Mouse (Mus musculus): ENCODE data around the gene Rnf144b. TPM values are rescaled to one million over a fixed set of nuclear protein-coding genes. Genes with fewer than 3 reads are reported as not detected.

Gene Rnf144b
- polyA plus RNA-seq, 1 experiment from 2014 or later: 1.0 TPM

- WGBS: 84% methylated on average over 6 of the region's 6 CpGs
Measured at GRCm38 (mm10) chr13:47232163-47232562, 109.7 kb downstream of the Rnf144b start.

GRCm38 (mm10) chr13:47237376-47237775 is 114.9 kb downstream of the Rnf144b start:
- H3K4me1 ChIP-seq (ENCODE audit: control insufficient read depth, insufficient read depth, low read length): no peaks in the 10 kb centered on the region
- 90% methylated on average over 8 of the region's 8 CpGs for WGBS

More at GRCm38 (mm10) chr13:47232163-47232562, 109.7 kb downstream of the Rnf144b start:
- Histone ChIP-seq H3K27ac (ENCODE audit: low read length) (no peak overlapping the region), H3K27me3 (replicated peaks; ENCODE audit: control insufficient read depth, insufficient read depth, low read length) (no peaks in the 10 kb centered on the region), H3K4me2 (ENCODE audit: low read depth, low read length) (no peak overlapping the region), H3K4me1 (ENCODE audit: control insufficient read depth, insufficient read depth, low read length) (no peaks in the 10 kb centered on the region), H3K9me3 (ENCODE audit: control insufficient read depth, low read length) (no peaks in the 10 kb centered on the region), H3K4me3 (ENCODE audit: low read length) (no peak overlapping the region), H3K36me3 (ENCODE audit: control insufficient read depth, insufficient read depth, low read length) (no peaks in the 10 kb centered on the region), H3K9ac (ENCODE audit: low read depth, low read length) (no peak overlapping the region)
- no peak for ATAC-seq

GRCm38 (mm10) chr13:47238131-47238530 is 115.7 kb downstream of the Rnf144b start:
- no peaks in the 10 kb centered on the region for H3K27me3 ChIP-seq (replicated peaks; ENCODE audit: control insufficient read depth, insufficient read depth, low read length)
- H3K4me2 ChIP-seq (ENCODE audit: low read depth, low read length): no peak overlapping the region
- no peaks in the 10 kb centered on the region for H3K36me3 ChIP-seq (ENCODE audit: control insufficient read depth, insufficient read depth, low read length)
- WGBS: 84% methylated on average over 17 of the region's 17 CpGs
- H3K27ac ChIP-seq (ENCODE audit: low read length): no peak overlapping the region
- H3K9me3 ChIP-seq (ENCODE audit: control insufficient read depth, low read length): no peaks in the 10 kb centered on the region
- H3K4me3 ChIP-seq (ENCODE audit: low read length): no peak overlapping the region
- no peaks in the 10 kb centered on the region for H3K4me1 ChIP-seq (ENCODE audit: control insufficient read depth, insufficient read depth, low read length)
- H3K9ac ChIP-seq (ENCODE audit: low read depth, low read length): no peak overlapping the region
- ATAC-seq: no peak

More at GRCm38 (mm10) chr13:47237376-47237775, 114.9 kb downstream of the Rnf144b start:
- H3K27me3 ChIP-seq (replicated peaks; ENCODE audit: control insufficient read depth, insufficient read depth, low read length): no peaks in the 10 kb centered on the region
- H3K4me3 ChIP-seq (ENCODE audit: low read length): no peak overlapping the region
- ATAC-seq: no peak
- H3K9ac ChIP-seq (ENCODE audit: low read depth, low read length): no peak overlapping the region
- no peaks in the 10 kb centered on the region for H3K9me3 ChIP-seq (ENCODE audit: control insufficient read depth, low read length)
- H3K36me3 ChIP-seq (ENCODE audit: control insufficient read depth, insufficient read depth, low read length): no peaks in the 10 kb centered on the region
- no peak overlapping the region for H3K27ac ChIP-seq (ENCODE audit: low read length)
- H3K4me2 ChIP-seq (ENCODE audit: low read depth, low read length): no peak overlapping the region

GRCm38 (mm10) chr13:47243569-47243968 is 121.1 kb downstream of the Rnf144b start:
- H3K4me3 ChIP-seq (ENCODE audit: low read length): no peak overlapping the region
- WGBS: 88% methylated on average over 6 of the region's 6 CpGs

GRCm38 (mm10) chr13:47244771-47245170 is 122.3 kb downstream of the Rnf144b start:
- Histone ChIP-seq H3K4me1 (ENCODE audit: control insufficient read depth, insufficient read depth, low read length) (no peaks in the 10 kb centered on the region), H3K9me3 (ENCODE audit: control insufficient read depth, low read length) (no peaks in the 10 kb centered on the region), H3K36me3 (ENCODE audit: control insufficient read depth, insufficient read depth, low read length) (no peaks in the 10 kb centered on the region), H3K27ac (ENCODE audit: low read length) (no peak overlapping the region), H3K4me3 (ENCODE audit: low read length) (no peak overlapping the region), H3K4me2 (ENCODE audit: low read depth, low read length) (no peak overlapping the region), H3K9ac (ENCODE audit: low read depth, low read length) (no peak overlapping the region), H3K27me3 (replicated peaks; ENCODE audit: control insufficient read depth, insufficient read depth, low read length) (no peaks in the 10 kb centered on the region)
- 66% methylated on average over 11 of the region's 11 CpGs for WGBS
- ATAC-seq: no peak

More at GRCm38 (mm10) chr13:47243569-47243968, 121.1 kb downstream of the Rnf144b start:
- H3K4me2 ChIP-seq (ENCODE audit: low read depth, low read length): no peak overlapping the region
- H3K4me1 ChIP-seq (ENCODE audit: control insufficient read depth, insufficient read depth, low read length): no peaks in the 10 kb centered on the region
- ATAC-seq: no peak
- no peak overlapping the region for H3K27ac ChIP-seq (ENCODE audit: low read length)
- no peaks in the 10 kb centered on the region for H3K27me3 ChIP-seq (replicated peaks; ENCODE audit: control insufficient read depth, insufficient read depth, low read length)
- no peaks in the 10 kb centered on the region for H3K36me3 ChIP-seq (ENCODE audit: control insufficient read depth, insufficient read depth, low read length)
- H3K9me3 ChIP-seq (ENCODE audit: control insufficient read depth, low read length): no peaks in the 10 kb centered on the region
- H3K9ac ChIP-seq (ENCODE audit: low read depth, low read length): no peak overlapping the region

GRCm38 (mm10) chr13:47246459-47246858 is 124.0 kb downstream of the Rnf144b start:
- Histone ChIP-seq H3K36me3 (ENCODE audit: control insufficient read depth, insufficient read depth, low read length) (no peaks in the 10 kb centered on the region), H3K4me2 (ENCODE audit: low read depth, low read length) (no peak overlapping the region), H3K4me3 (ENCODE audit: low read length) (no peak overlapping the region), H3K27ac (ENCODE audit: low read length) (no peak overlapping the region), H3K9ac (ENCODE audit: low read depth, low read length) (no peak overlapping the region), H3K27me3 (replicated peaks; ENCODE audit: control insufficient read depth, insufficient read depth, low read length) (no peaks in the 10 kb centered on the region), H3K9me3 (ENCODE audit: control insufficient read depth, low read length) (no peaks in the 10 kb centered on the region), H3K4me1 (ENCODE audit: control insufficient read depth, insufficient read depth, low read length) (no peaks in the 10 kb centered on the region)
- WGBS: 62% methylated on average over 10 of the region's 10 CpGs
- no peak for ATAC-seq

- Histone ChIP-seq H3K36me3 (ENCODE audit: control insufficient read depth, insufficient read depth, low read length) (no peaks in the 10 kb centered on the region), H3K4me3 (ENCODE audit: low read length) (no peak overlapping the region), H3K9me3 (ENCODE audit: control insufficient read depth, low read length) (no peaks in the 10 kb centered on the region), H3K4me2 (ENCODE audit: low read depth, low read length) (no peak overlapping the region), H3K4me1 (ENCODE audit: control insufficient read depth, insufficient read depth, low read length) (no peaks in the 10 kb centered on the region), H3K27ac (ENCODE audit: low read length) (no peak overlapping the region), H3K27me3 (replicated peaks; ENCODE audit: control insufficient read depth, insufficient read depth, low read length) (no peaks in the 10 kb centered on the region), H3K9ac (ENCODE audit: low read depth, low read length) (no peak overlapping the region)
- no peak for ATAC-seq
- WGBS: 56% methylated on average over 13 of the region's 13 CpGs
Measured at GRCm38 (mm10) chr13:47247156-47247800, 124.8 kb downstream of the Rnf144b start.

GRCm38 (mm10) chr13:47248289-47249010 is 126.0 kb downstream of the Rnf144b start:
- no peaks in the 10 kb centered on the region for H3K4me1 ChIP-seq (ENCODE audit: control insufficient read depth, insufficient read depth, low read length)

GRCm38 (mm10) chr13:47250615-47251014 is 128.2 kb downstream of the Rnf144b start:
- 70% methylated on average over 1 of the region's 1 CpGs for WGBS
- H3K9ac ChIP-seq (ENCODE audit: low read depth, low read length): no peak overlapping the region
- H3K4me2 ChIP-seq (ENCODE audit: low read depth, low read length): no peak overlapping the region
- no peaks in the 10 kb centered on the region for H3K9me3 ChIP-seq (ENCODE audit: control insufficient read depth, low read length)
- no peaks in the 10 kb centered on the region for H3K36me3 ChIP-seq (ENCODE audit: control insufficient read depth, insufficient read depth, low read length)
- H3K27me3 ChIP-seq (replicated peaks; ENCODE audit: control insufficient read depth, insufficient read depth, low read length): no peaks in the 10 kb centered on the region
- H3K4me1 ChIP-seq (ENCODE audit: control insufficient read depth, insufficient read depth, low read length): no peaks in the 10 kb centered on the region
- no peak overlapping the region for H3K27ac ChIP-seq (ENCODE audit: low read length)
- H3K4me3 ChIP-seq (ENCODE audit: low read length): no peak overlapping the region
- no peak for ATAC-seq

More at GRCm38 (mm10) chr13:47248289-47249010, 126.0 kb downstream of the Rnf144b start:
- ATAC-seq: no peak
- no peak overlapping the region for H3K27ac ChIP-seq (ENCODE audit: low read length)
- H3K9me3 ChIP-seq (ENCODE audit: control insufficient read depth, low read length): no peaks in the 10 kb centered on the region
- WGBS: 74% methylated on average over 8 of the region's 8 CpGs
- no peaks in the 10 kb centered on the region for H3K36me3 ChIP-seq (ENCODE audit: control insufficient read depth, insufficient read depth, low read length)
- H3K4me2 ChIP-seq (ENCODE audit: low read depth, low read length): no peak overlapping the region
- H3K4me3 ChIP-seq (ENCODE audit: low read length): no peak overlapping the region
- no peaks in the 10 kb centered on the region for H3K27me3 ChIP-seq (replicated peaks; ENCODE audit: control insufficient read depth, insufficient read depth, low read length)
- no peak overlapping the region for H3K9ac ChIP-seq (ENCODE audit: low read depth, low read length)

Measured in intestine, embryonic 16.5 days (tissue).